Mouse (Mus musculus) layer of hippocampus, postnatal 14 days (tissue): ENCODE data around the gene Tmem254c. TPM values are rescaled to one million over a fixed set of nuclear protein-coding genes. Genes with fewer than 3 reads are reported as not detected.

Experiments
- total RNA-seq, 2 experiments: library from RNA; stranded (reverse); gene quantifications; 2 replicates each; pipeline ENCODE4 v1.2.3; 2021

The Tmem254c gene
- total RNA-seq, 2 experiments from 2014 or later, result 30.6 to 38.5 TPM

Other genes starting within 250 kb of the Tmem254c start
- gene Anxa11, start 225.2 kb downstream of the Tmem254c start, total RNA-seq, result 10 to 100 TPM; 35.6 to 44.5 TPM
- 1 to 10 TPM in 1 of 2 experiments, not detected in 1; 3.0 TPM for gene Plac9a, start 164.3 kb downstream of the Tmem254c start, total RNA-seq
- gene Tmem254a, start 139.7 kb downstream of the Tmem254c start, total RNA-seq, result 10 to 100 TPM; 16.8 to 18.5 TPM
- gene Cphx1, start 129.1 kb downstream of the Tmem254c start, total RNA-seq, result not detected
- gene Duxbl1, start 88.8 kb downstream of the Tmem254c start, total RNA-seq, result under 1 TPM in 1 of 2 experiments, not detected in 1; 0.19 TPM
- 1 to 10 TPM; 5.3 to 8.9 TPM for gene Gm9780, start 24.6 kb downstream of the Tmem254c start, total RNA-seq
- gene Cphx2, start 14.2 kb upstream of the Tmem254c start, total RNA-seq, result not detected
- gene Cphx3, start 14.9 kb upstream of the Tmem254c start, total RNA-seq, result not detected
- under 1 TPM; 0.26 to 0.37 TPM for gene Duxbl2, start 51.0 kb upstream of the Tmem254c start, total RNA-seq
- 10 to 100 TPM; 21.2 to 31.5 TPM for gene Plac9b, start 115.1 kb upstream of the Tmem254c start, total RNA-seq
- 10 to 100 TPM; 40.2 to 41.4 TPM for gene Tmem254b, start 139.7 kb upstream of the Tmem254c start, total RNA-seq
- 1 to 10 TPM; 1.9 to 2.8 TPM for gene Duxbl3, start 190.6 kb upstream of the Tmem254c start, total RNA-seq